Mouse (Mus musculus): ENCODE measurements around the gene Cxcl2. TPM values are rescaled to one million over a fixed set of nuclear protein-coding genes. Genes with fewer than 3 reads are reported as not detected.

Cxcl2 gene
- polyA plus RNA-seq, 1 experiment, result not detected

GRCm38 (mm10) chr5:90919495-90919894 is 15.8 kb downstream of the Cxcl2 start:
- no peak for TF ChIP-seq CTCF (IDR thresholded peaks at IDR 0.05; ENCODE audit: extremely low read depth, insufficient read depth, low read length)
- TF ChIP-seq POLR2A (IDR thresholded peaks at IDR 0.05; ENCODE audit: extremely low read depth, insufficient read depth, low read length), result no peak
- Histone ChIP-seq H3K4me1 (ENCODE audit: control insufficient read depth, insufficient read depth, low read length) (no peaks in the 10 kb centered on the region), H3K4me3 (ENCODE audit: insufficient read depth, low read length) (no peak overlapping the region), H3K27ac (ENCODE audit: insufficient read depth, low read length) (no peak overlapping the region)

GRCm38 (mm10) chr5:90922958-90923357 is 19.3 kb downstream of the Cxcl2 start:
- H3K4me1 ChIP-seq (ENCODE audit: control insufficient read depth, insufficient read depth, low read length), result no peaks in the 10 kb centered on the region
- TF ChIP-seq POLR2A (IDR thresholded peaks at IDR 0.05; ENCODE audit: extremely low read depth, insufficient read depth, low read length) (no peak), CTCF (IDR thresholded peaks at IDR 0.05; ENCODE audit: extremely low read depth, insufficient read depth, low read length) (no peak)
- H3K4me3 ChIP-seq (ENCODE audit: insufficient read depth, low read length), result no peak overlapping the region
- H3K27ac ChIP-seq (ENCODE audit: insufficient read depth, low read length), result no peak overlapping the region

DNA sequence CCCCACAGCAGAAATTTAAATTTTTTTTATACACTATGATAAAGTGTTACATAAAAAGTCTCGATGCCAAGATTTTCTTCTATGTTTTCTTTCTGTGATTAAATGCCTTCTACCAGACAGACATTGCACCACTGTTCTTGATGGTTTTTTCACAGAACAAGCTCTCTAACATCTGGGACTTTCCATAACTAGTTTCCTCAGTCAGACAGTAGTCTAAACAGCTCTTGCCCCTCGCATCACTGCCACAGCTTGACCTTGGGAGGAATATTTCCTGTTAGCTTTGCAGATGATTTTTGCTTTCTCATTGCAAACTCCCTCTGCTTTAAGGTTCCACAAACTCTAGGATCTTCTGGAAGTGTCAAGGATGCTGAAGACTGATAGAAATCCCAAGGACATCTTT is 26.9 kb downstream of the Cxcl2 start:
- Histone ChIP-seq H3K27ac (ENCODE audit: insufficient read depth, low read length) (peak overlapping the region; percentile 83; the same call in 1 of the 2 replicates), H3K4me1 (ENCODE audit: control insufficient read depth, insufficient read depth, low read length) (peaks cover 3% of the 10 kb centered on the region), H3K4me3 (ENCODE audit: insufficient read depth, low read length) (peak overlapping the region; percentile 65)
- no peak for TF ChIP-seq CTCF (IDR thresholded peaks at IDR 0.05; ENCODE audit: extremely low read depth, insufficient read depth, low read length)
- TF ChIP-seq POLR2A (IDR thresholded peaks at IDR 0.05; ENCODE audit: extremely low read depth, insufficient read depth, low read length), result no peak

- TF ChIP-seq POLR2A (IDR thresholded peaks at IDR 0.05; ENCODE audit: extremely low read depth, insufficient read depth, low read length), result no peak
- TF ChIP-seq CTCF (IDR thresholded peaks at IDR 0.05; ENCODE audit: extremely low read depth, insufficient read depth, low read length), result no peak
- peak within 1 kb of the TSS; percentile 65 for H3K4me3 ChIP-seq (ENCODE audit: insufficient read depth, low read length)
- H3K4me1 ChIP-seq (ENCODE audit: control insufficient read depth, insufficient read depth, low read length), result peaks cover 3% of the 10 kb centered on the region
- peak within 1 kb of the TSS; percentile 83; the same call in 1 of the 2 replicates for H3K27ac ChIP-seq (ENCODE audit: insufficient read depth, low read length)
Measured at GRCm38 (mm10) chr5:90930971-90931851, 27.5 kb downstream of the Cxcl2 start, which contains the start of gene Mthfd2l. Gene Mthfd2l (plus strand): TSS chr5:90931117.

- Histone ChIP-seq H3K4me3 (ENCODE audit: insufficient read depth, low read length) (peak overlapping the region; percentile 65), H3K27ac (ENCODE audit: insufficient read depth, low read length) (no peak overlapping the region), H3K4me1 (ENCODE audit: control insufficient read depth, insufficient read depth, low read length) (peaks cover 3% of the 10 kb centered on the region)
- no peak for TF ChIP-seq CTCF (IDR thresholded peaks at IDR 0.05; ENCODE audit: extremely low read depth, insufficient read depth, low read length)
- no peak for TF ChIP-seq POLR2A (IDR thresholded peaks at IDR 0.05; ENCODE audit: extremely low read depth, insufficient read depth, low read length)
Measured at GRCm38 (mm10) chr5:90931911-90932310, 28.2 kb downstream of the Cxcl2 start.

GRCm38 (mm10) chr5:90936706-90937105 is 33.0 kb downstream of the Cxcl2 start:
- TF ChIP-seq POLR2A (IDR thresholded peaks at IDR 0.05; ENCODE audit: extremely low read depth, insufficient read depth, low read length), result no peak
- H3K27ac ChIP-seq (ENCODE audit: insufficient read depth, low read length), result no peak overlapping the region
- no peaks in the 10 kb centered on the region; the same call in 1 of the 2 replicates for H3K4me1 ChIP-seq (ENCODE audit: control insufficient read depth, insufficient read depth, low read length)
- H3K4me3 ChIP-seq (ENCODE audit: insufficient read depth, low read length), result no peak overlapping the region

DNA sequence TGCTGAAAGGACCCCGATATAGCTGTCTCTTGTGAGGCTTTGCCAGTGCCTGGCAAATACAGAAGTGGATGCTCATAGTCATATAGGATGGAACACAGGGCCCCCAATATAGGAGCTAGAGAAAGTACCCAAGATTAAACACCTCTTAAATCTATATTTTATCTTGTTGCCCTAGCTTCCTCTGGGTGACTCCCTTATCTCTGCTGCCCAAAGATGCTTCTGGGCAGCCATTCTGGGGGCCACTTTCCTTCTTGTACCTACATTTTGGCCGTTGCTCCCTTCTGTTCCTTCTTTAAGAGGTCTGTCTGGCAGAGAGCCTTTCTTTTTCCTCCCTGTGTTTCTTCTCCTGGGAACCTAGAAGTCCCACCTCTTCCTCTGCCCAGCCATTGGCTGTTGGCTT is 41.8 kb downstream of the Cxcl2 start:
- H3K4me1 ChIP-seq (ENCODE audit: control insufficient read depth, insufficient read depth, low read length), result no peaks in the 10 kb centered on the region
- no peak overlapping the region for H3K27ac ChIP-seq (ENCODE audit: insufficient read depth, low read length)
- TF ChIP-seq POLR2A (IDR thresholded peaks at IDR 0.05; ENCODE audit: extremely low read depth, insufficient read depth, low read length) (no peak), CTCF (IDR thresholded peaks at IDR 0.05; ENCODE audit: extremely low read depth, insufficient read depth, low read length) (no peak)
- H3K4me3 ChIP-seq (ENCODE audit: insufficient read depth, low read length), result no peak overlapping the region

- H3K4me1 ChIP-seq (ENCODE audit: control insufficient read depth, insufficient read depth, low read length), result no peaks in the 10 kb centered on the region
- H3K27ac ChIP-seq (ENCODE audit: insufficient read depth, low read length), result no peak overlapping the region
- no peak overlapping the region for H3K4me3 ChIP-seq (ENCODE audit: insufficient read depth, low read length)
- TF ChIP-seq POLR2A (IDR thresholded peaks at IDR 0.05; ENCODE audit: extremely low read depth, insufficient read depth, low read length) (no peak), CTCF (IDR thresholded peaks at IDR 0.05; ENCODE audit: extremely low read depth, insufficient read depth, low read length) (no peak)
Measured at GRCm38 (mm10) chr5:90949499-90949898, 45.8 kb downstream of the Cxcl2 start.

DNA sequence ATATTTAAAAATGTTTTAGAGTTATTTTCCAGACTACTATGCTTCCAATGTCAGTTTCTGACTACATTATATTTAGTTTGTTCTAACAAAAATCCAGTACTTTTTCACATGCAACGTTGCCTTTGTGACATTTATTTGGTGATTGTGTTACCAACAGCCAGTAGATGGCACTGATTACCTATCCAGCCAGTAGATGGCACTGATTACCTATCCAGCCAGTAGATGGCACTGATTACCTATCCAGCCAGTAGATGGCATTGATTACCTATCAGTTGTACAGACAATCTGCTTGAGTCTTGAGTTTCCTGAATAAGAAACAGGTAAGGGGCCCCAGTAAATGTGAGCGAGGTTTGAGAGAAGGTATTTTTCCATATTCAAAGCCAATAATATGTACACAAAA is 47.8 kb downstream of the Cxcl2 start:
- H3K4me1 ChIP-seq (ENCODE audit: control insufficient read depth, insufficient read depth, low read length), result no peaks in the 10 kb centered on the region
- no peak overlapping the region for H3K4me3 ChIP-seq (ENCODE audit: insufficient read depth, low read length)
- TF ChIP-seq CTCF (IDR thresholded peaks at IDR 0.05; ENCODE audit: extremely low read depth, insufficient read depth, low read length) (peak; percentile 82), POLR2A (IDR thresholded peaks at IDR 0.05; ENCODE audit: extremely low read depth, insufficient read depth, low read length) (no peak)
- no peak overlapping the region for H3K27ac ChIP-seq (ENCODE audit: insufficient read depth, low read length)
